Comparison of ENCODE assay signal across 8 mouse cellular contexts in the genomic region with DNA sequence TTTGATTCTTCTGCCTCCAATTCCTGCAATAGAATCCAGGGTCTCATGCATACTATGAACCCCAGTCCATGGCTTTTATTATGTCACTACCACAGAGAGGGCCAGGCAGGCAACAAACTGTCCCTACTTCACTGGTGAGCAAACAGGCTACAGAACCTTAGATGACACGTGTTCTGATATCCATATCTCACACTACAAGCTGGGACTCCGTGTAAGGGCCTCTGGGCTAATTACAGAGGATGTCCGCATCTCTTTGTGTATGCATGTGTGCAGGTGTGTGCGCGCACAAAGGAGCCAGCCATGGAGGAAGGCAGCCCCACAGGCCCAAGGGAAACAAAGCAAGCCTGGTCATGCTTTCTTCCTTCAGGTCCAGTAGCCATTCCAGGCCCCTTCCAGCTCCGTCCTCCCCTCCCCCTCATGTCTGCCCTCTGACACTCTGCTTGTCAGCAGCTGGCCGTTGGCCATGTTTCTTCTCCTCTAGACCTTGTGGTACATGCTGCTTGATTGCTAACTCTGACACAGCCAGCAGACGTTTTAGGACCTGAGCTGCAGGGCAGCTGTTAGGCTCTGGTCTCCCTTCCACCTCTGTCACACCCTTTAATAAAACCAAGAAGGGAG. TPM values are rescaled to one million over a fixed set of nuclear protein-coding genes. Genes with fewer than 3 reads are reported as not detected.
A peak's percentile ranks its signal among the peaks of the same experiment; 100 is the strongest.
DNase-seq lines count a peak whose midpoint lies in the region; ATAC-seq and TF ChIP-seq lines count a peak whose summit lies in the region.

No protein-coding gene starts in this region.

- no peak overlapping the region for H3K9ac ChIP-seq in heart, embryonic 12.5 days
- no peak overlapping the region for H3K9ac ChIP-seq in kidney, embryonic 16.5 days (replicated peaks; ENCODE audit: low read length)
- H3K9ac ChIP-seq in stomach, embryonic 16.5 days (ENCODE audit: low read length), result no peak overlapping the region

- H3K27me3 ChIP-seq in heart, embryonic 12.5 days (replicated peaks), result no peaks in the 10 kb centered on the region
- H3K27me3 ChIP-seq in kidney, embryonic 16.5 days (ENCODE audit: insufficient read depth, low read length), result no peaks in the 10 kb centered on the region
- H3K27me3 ChIP-seq in stomach, embryonic 16.5 days (ENCODE audit: control insufficient read depth, insufficient read depth, low read length), result no peaks in the 10 kb centered on the region

- peak; percentile 82 for ATAC-seq in heart, embryonic 12.5 days (ENCODE audit: insufficient number of reproducible peaks, low FRiP score)
- peak; percentile 44; the same call in 1 of the 2 replicates for ATAC-seq in kidney, embryonic 16.5 days (ENCODE audit: low FRiP score, low TSS enrichment)
- ATAC-seq in stomach, embryonic 16.5 days (ENCODE audit: insufficient read depth, low FRiP score), result peak; percentile 25; the same call in 1 of the 2 replicates

- peak; percentile 9 for DNase-seq in urinary bladder, postnatal 14 days (ENCODE audit: low spot score)
- DNase-seq in urinary bladder, adult 2 months (ENCODE audit: low spot score), result no peak
- DNase-seq in cerebellum, adult 8-10 months, result no peak
- no peak for DNase-seq in urinary bladder, postnatal 10 days (ENCODE audit: low spot score)
- DNase-seq in gastrocnemius, adult 2 months, result no peak

- intact Hi-C loops in gastrocnemius, adult 2 months (cut with DNase I), result no loop called here

- peaks cover 47% of the 10 kb centered on the region for H3K4me1 ChIP-seq in heart, embryonic 12.5 days (replicated peaks)
- peaks cover 19% of the 10 kb centered on the region for H3K4me1 ChIP-seq in kidney, embryonic 16.5 days (ENCODE audit: insufficient read depth, low read length)
- peaks cover 4% of the 10 kb centered on the region; the same call in 1 of the 2 replicates for H3K4me1 ChIP-seq in stomach, embryonic 16.5 days (ENCODE audit: control insufficient read depth, insufficient read depth, low read length)

- TF ChIP-seq CTCF in gastrocnemius, adult 2 months (IDR thresholded peaks at IDR 0.05), result no peak

- H3K36me3 ChIP-seq in heart, embryonic 12.5 days, result peaks cover 6% of the 10 kb centered on the region
- no peaks in the 10 kb centered on the region for H3K36me3 ChIP-seq in kidney, embryonic 16.5 days (ENCODE audit: insufficient read depth, low read length)
- no peaks in the 10 kb centered on the region for H3K36me3 ChIP-seq in stomach, embryonic 16.5 days (ENCODE audit: control insufficient read depth, insufficient read depth, low read length)

- no peak overlapping the region; the same call in 1 of the 2 replicates for H3K4me2 ChIP-seq in heart, embryonic 12.5 days
- no peak overlapping the region for H3K4me2 ChIP-seq in kidney, embryonic 16.5 days (replicated peaks; ENCODE audit: low read depth, low read length)
- H3K4me2 ChIP-seq in stomach, embryonic 16.5 days (ENCODE audit: low read depth, low read length), result no peak overlapping the region

- H3K9me3 ChIP-seq in heart, embryonic 12.5 days (replicated peaks), result no peaks in the 10 kb centered on the region
- no peaks in the 10 kb centered on the region for H3K9me3 ChIP-seq in kidney, embryonic 16.5 days (ENCODE audit: low read length)
- no peaks in the 10 kb centered on the region for H3K9me3 ChIP-seq in stomach, embryonic 16.5 days (replicated peaks; ENCODE audit: control insufficient read depth, low read length)

- H3K4me3 ChIP-seq in heart, embryonic 12.5 days, result no peak overlapping the region
- no peak overlapping the region for H3K4me3 ChIP-seq in kidney, embryonic 16.5 days (ENCODE audit: low read length)
- H3K4me3 ChIP-seq in stomach, embryonic 16.5 days (replicated peaks; ENCODE audit: low read length), result no peak overlapping the region
- no peak overlapping the region for H3K4me3 ChIP-seq in gastrocnemius, adult 2 months

- H3K27ac ChIP-seq in heart, embryonic 12.5 days (ENCODE audit: poor library complexity, severe bottlenecking), result peak overlapping the region; percentile 65
- H3K27ac ChIP-seq in kidney, embryonic 16.5 days (ENCODE audit: low read length), result no peak overlapping the region
- H3K27ac ChIP-seq in stomach, embryonic 16.5 days (ENCODE audit: low read length), result no peak overlapping the region
- H3K27ac ChIP-seq in gastrocnemius, adult 2 months, result no peak overlapping the region

- whole genome bisulfite sequencing in heart, embryonic 12.5 days, result 32% methylated on average over 8 of the region's 8 CpGs
- 37% methylated on average over 8 of the region's 8 CpGs for WGBS in kidney, embryonic 16.5 days
- 42% methylated on average over 8 of the region's 8 CpGs for WGBS in stomach, embryonic 16.5 days

RNA-seq across cellular contexts. Expression of a gene that starts 0.5 kb away (rescaled TPM):
- polyA plus RNA-seq in urinary bladder, adult 2 months (2012; rRNA removed), result 0.10 and 0.11 TPM in 2 replicates
- 0.37 and 0.68 TPM in 2 replicates for polyA plus RNA-seq in heart, embryonic 12.5 days (2016; fragmentation: Nextera tagmentation; extraction: Ambion mirVana)
- 0.54 and 0.57 TPM in 2 replicates for polyA plus RNA-seq in kidney, embryonic 16.5 days (2015; fragmentation: Nextera tagmentation; extraction: Ambion mirVana)
- 0.72 and 0.85 TPM in 2 replicates for polyA plus RNA-seq in stomach, embryonic 16.5 days (2015; fragmentation: Nextera tagmentation; extraction: Ambion mirVana)
- total RNA-seq in gastrocnemius, adult 2 months (2021), result under 1 TPM in 1 of 2 experiments, not detected in 1; 0.42 TPM

Comparison
In these comparisons a context has a peak if more than half of its experiments do, and no peak if none do; other contexts are left out.
1. ATAC-seq: peak in every context shown above with its lines; median percentile 82 in heart, embryonic 12.5 days; 44 in kidney, embryonic 16.5 days; 25 in stomach, embryonic 16.5 days.